Mouse (Mus musculus) CD4-positive, CD25-positive, alpha-beta regulatory T cell, adult 2 months (primary cell): ENCODE measurements around the gene Faim.

Experiments
- DNase-seq: peaks from one replicate; pipeline ENCODE4 v3.0.0-alpha.2; 2012; ENCODE audit warnings: low read depth, low spot score

The Faim gene

GRCm38 (mm10) chr9:98985800-98986475 lies at the start of gene Faim:
Gene Faim, plus strand, starts transcription at chr9:98986373.
- peak; percentile 100 for DNase-seq

DNA sequence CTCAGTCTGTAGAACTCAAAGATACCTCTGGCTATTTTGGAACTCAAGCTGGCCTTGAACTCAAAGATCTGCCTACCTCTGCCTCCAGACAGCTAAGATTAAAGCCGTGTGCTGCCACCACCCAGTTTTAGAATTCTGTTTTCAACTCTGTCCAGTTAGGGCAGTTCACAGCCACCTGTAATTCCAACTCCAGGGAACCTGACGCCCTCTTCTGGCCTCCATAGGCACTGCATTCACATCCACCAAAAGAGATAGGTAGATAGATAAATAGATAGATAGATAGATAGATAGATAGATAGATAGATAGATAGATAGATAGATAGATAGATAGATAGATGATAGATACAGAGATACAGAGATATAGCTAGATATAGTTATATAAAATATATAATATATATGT lies 46.9 kb upstream of the Faim start:
- DNase-seq: no peak

DNA sequence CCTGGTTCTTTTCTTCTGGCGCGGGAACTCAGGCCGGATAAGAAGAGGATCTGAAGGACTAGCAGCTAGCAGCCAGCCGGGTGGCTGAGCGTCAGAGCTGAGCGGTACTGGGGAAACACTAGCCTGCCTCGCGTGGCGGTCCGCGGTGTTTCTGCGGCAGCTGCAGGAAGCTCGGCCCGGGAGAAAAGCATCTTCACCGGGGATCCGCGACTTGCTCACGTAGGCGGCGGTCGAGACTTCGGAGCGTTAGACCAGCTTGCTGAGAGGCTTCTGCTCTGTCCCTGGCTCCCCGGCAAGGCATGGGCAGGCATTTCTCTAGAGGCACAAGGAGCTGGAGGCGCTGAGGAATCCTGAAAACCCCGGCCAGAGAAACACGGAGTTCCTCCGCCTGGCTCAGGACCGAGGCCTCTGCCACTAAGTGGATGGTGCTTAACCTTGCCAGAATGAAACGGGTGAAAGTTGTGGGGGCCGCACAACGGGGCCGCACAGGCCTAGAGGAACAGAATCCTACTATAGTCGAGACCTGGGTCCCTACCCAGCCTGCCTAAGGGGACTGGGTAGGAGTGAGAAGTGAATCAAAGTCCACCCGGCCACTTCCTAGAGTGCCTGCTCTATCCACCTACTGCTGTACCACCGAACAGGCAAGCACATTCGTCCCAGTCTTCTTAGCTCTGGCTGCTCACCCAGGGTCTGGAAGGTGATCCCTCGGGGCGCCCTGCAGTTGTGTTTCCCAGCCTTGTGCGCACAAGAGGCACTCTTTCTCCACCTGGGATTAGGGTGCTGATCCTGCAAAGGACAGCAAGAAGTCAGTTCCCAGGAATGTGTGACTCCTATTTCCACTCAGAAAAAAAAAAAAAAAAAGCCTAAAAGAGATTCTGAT lies 33.8 kb upstream of the Faim start:
- DNase-seq: peak; percentile 39

DNA sequence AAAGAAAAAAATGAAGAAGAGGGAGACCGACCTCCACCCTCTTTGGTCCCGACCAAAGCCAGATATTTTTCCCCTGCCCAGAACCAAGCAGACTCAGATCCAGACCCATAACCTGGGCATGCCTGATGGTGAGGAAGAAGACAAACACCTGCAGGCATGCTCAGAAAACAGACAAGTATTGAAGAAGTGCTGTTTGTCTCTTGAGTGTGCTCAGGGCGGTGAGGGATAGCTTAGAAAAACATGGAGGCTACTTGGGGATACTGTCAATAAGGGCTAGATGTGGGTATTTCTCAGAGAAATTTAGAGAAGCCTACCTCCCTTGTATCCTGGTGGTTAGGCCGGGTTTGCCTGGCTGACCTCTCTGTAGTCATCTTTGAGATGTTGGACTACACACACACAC lies 32.9 kb upstream of the Faim start:
- no peak for DNase-seq

GRCm38 (mm10) chr9:98953830-98954229 lies 32.3 kb upstream of the Faim start:
- no peak for DNase-seq

DNA sequence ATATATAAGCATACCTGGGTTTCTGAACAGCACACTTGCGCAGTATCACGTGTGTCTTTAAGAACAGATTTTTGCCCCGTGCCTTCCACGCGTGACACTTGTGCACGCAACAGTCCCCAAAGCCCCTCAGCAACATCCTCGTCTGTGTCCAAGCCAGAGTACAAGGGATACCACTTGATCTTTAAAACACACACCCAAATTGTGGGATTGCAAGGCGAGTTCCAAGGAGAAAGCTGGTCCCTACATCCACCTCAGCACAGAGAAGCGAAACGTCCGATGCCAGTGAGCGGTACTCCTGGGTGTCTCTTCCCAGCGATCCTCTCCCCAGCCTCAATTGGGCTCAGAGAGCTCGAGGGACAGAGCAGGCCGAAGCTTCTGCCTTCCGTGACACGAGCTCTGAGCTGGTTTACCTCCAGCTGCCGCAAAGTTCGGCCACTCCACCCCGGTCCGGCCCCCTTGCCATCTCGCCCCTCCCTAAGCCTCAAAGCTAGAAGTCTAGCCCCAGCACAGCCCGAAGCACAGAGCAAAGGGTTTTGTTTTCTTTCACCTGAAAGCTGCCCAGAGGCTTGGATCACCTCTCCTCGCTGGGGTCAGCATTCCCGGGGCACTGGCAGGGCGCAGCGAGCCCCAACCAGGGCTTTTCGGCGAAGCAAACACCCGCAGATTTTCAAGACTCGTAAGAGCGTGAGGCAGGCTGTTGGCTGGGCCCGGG lies 31.6 kb upstream of the Faim start:
- DNase-seq: no peak

- peak; percentile 22 for DNase-seq
Observed at GRCm38 (mm10) chr9:98955103-98955715, 31.0 kb upstream of the Faim start, which contains the start of gene Foxl2. Gene Foxl2, plus strand, starts transcription at chr9:98955288.

DNA sequence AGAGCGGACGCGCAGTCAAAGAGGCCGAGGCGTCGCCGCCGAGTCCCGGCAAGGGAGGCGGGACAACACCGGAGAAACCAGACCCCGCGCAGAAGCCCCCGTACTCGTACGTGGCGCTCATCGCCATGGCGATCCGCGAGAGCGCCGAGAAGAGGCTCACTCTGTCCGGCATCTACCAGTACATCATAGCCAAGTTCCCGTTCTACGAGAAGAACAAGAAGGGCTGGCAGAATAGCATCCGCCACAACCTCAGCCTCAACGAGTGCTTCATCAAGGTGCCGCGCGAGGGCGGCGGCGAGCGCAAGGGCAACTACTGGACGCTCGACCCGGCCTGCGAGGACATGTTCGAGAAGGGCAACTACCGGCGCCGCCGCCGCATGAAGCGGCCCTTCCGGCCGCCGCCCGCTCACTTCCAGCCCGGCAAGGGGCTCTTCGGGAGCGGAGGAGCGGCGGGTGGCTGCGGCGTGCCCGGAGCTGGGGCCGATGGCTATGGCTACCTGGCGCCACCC lies 30.4 kb upstream of the Faim start:
- peak; percentile 43 for DNase-seq

GRCm38 (mm10) chr9:98956591-98957381 lies 29.4 kb upstream of the Faim start:
- peak; percentile 25 for DNase-seq

- DNase-seq: peak; percentile 12
Observed at GRCm38 (mm10) chr9:98957751-98958351, 28.3 kb upstream of the Faim start.

DNA sequence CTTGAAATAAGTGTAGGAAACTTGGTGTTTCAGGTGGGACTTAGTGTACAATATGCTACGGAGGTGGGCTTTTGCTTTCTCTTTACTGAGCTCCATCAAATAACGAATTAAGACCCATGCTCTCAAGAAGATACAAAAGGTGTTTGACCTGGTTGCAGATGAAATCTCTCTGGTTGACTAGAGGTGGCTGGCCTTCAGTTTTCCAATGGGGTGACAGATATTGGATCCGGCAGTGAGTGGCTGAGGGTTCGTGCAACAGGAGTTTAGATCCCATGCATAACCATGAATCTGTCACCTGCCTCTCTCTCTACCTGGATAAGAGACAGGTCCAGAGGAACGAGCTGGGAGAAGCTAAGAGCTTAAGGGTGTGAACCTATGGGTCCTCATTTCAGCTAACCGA lies 27.5 kb upstream of the Faim start:
- no peak for DNase-seq

GRCm38 (mm10) chr9:98959851-98960250 lies 26.3 kb upstream of the Faim start:
- DNase-seq: no peak

- DNase-seq: peak; percentile 30
Observed at GRCm38 (mm10) chr9:98960348-98960747, 25.8 kb upstream of the Faim start.

- no peak for DNase-seq
Observed at GRCm38 (mm10) chr9:98961591-98962477, 24.3 kb upstream of the Faim start.

- no peak for DNase-seq
Observed at GRCm38 (mm10) chr9:98962478-98963142, 23.6 kb upstream of the Faim start.

- DNase-seq: no peak
Observed at GRCm38 (mm10) chr9:98963661-98964060, 22.5 kb upstream of the Faim start.

GRCm38 (mm10) chr9:98965084-98965483 lies 21.1 kb upstream of the Faim start:
- peak; percentile 50 for DNase-seq

- peak; percentile 17 for DNase-seq
Observed at GRCm38 (mm10) chr9:98973101-98973521, 13.1 kb upstream of the Faim start.

DNA sequence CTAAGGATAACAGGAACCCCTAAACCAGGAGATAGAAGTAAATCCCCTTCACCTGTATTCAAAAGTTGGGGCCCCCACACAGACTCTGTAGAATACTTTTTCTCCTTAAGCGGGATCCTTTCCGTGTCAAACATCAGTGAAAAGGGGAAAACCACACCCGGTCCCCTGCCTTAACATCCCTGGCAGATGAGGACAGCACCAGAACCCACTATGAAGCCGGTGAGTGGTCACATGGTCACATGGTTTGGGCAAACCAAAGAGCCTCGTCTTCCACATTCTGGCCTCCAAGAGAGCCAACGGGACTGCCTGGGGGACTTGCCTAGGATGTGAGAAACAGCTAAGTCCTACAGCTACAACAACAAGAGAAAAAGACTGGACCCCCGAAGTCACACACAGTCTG lies 12.6 kb upstream of the Faim start:
- DNase-seq: no peak
